ENCODE assay signal across 16 mouse cellular contexts in the genomic region with DNA sequence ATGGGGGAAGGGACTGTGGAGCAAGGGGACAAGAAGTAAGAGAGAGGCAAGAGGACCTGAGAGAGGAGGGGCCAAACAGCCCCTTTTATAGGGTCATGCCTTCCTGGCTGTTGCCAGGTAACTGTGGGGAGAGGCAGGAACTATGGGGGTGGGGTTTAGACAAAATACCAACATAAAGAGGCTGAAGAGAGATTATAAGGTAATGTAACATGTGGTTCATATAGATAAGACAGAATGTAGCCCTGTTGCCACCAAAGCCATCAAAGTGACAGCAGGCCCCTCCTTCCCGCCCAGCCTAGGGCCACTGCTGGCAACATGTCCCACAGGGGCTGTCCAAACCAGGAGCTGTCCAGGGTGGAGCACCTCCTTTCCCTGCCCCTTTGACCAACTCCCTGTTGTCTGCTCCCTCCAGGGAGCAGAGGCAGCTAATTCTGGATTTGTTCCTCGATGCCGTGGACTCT. TPM values are rescaled to one million over a fixed set of nuclear protein-coding genes. Genes with fewer than 3 reads are reported as not detected.
DNase-seq lines count a peak whose midpoint lies in the region; ATAC-seq lines count a peak whose summit lies in the region.
"Had no signal": no experiment of that assay in that cellular context is flagged by ENCODE, and none has a peak within 500 bp of the region (broad histone marks: within the 10 kb centered on the region; RNA-seq: fewer than 3 reads in every experiment).

No protein-coding gene starts in this region.

- H3K9me3 ChIP-seq in kidney, embryonic 15.5 days (replicated peaks) = no peaks in the 10 kb centered on the region; the same call in 1 of the 2 replicates
- H3K9me3 ChIP-seq: neural tube, embryonic 13.5 days had no signal

- no peak overlapping the region for H3K4me3 ChIP-seq in kidney, embryonic 15.5 days (replicated peaks)
- H3K4me3 ChIP-seq: neural tube, embryonic 13.5 days had no signal

- no peaks in the 10 kb centered on the region for H3K27me3 ChIP-seq in kidney, embryonic 15.5 days
- H3K27me3 ChIP-seq: neural tube, embryonic 13.5 days had no signal

- 65% methylated on average over 3 of the region's 3 CpGs for WGBS in kidney, embryonic 15.5 days

- no peak overlapping the region for H3K4me2 ChIP-seq in kidney, embryonic 15.5 days
- H3K4me2 ChIP-seq: neural tube, embryonic 13.5 days had no signal

- no peaks in the 10 kb centered on the region for H3K36me3 ChIP-seq in kidney, embryonic 15.5 days
- H3K36me3 ChIP-seq: neural tube, embryonic 13.5 days had no signal

- no peak overlapping the region for H3K27ac ChIP-seq in kidney, embryonic 15.5 days
- H3K27ac ChIP-seq: neural tube, embryonic 13.5 days had no signal

- no peak for DNase-seq in kidney, adult 18-20 months
- peak; percentile 35 for DNase-seq in c-Kit-positive CD71-negative TER-119-negative erythroid progenitor cells, embryonic 14.5 days (ENCODE audit: low read depth)
- no peak for DNase-seq in left cerebral cortex, adult 11 months (ENCODE audit: low spot score)
- no peak for DNase-seq in thymus, adult 18-20 months
- DNase-seq: kidney, adult 11 months; lung, postnatal 4 days; right cerebral cortex, postnatal 14 days had no signal

- no peak overlapping the region for H3K9ac ChIP-seq in kidney, embryonic 15.5 days
- H3K9ac ChIP-seq: neural tube, embryonic 13.5 days had no signal

- no peaks in the 10 kb centered on the region for H3K4me1 ChIP-seq in kidney, embryonic 15.5 days
- H3K4me1 ChIP-seq: neural tube, embryonic 13.5 days had no signal

- peak; percentile 87 for ATAC-seq in kidney, embryonic 15.5 days (replicated peaks; ENCODE audit: low FRiP score)
- peak; percentile 53 to 87 for ATAC-seq in hematopoietic stem cell, adult 5-6 weeks (replicated peaks in 1 of 2; ENCODE audit: insufficient read depth in 1 of 2, low FRiP score in 2 of 2, low TSS enrichment in 1 of 2, low read depth in 1 of 2, poor library complexity in 2 of 2, severe bottlenecking in 2 of 2)
- ATAC-seq in megakaryocyte-erythroid progenitor cell, adult 5-6 weeks (replicated peaks; ENCODE audit: low FRiP score, low TSS enrichment, poor library complexity, severe bottlenecking) = peak; percentile 100
- ATAC-seq in inflammation-experienced regulatory T-cells, adult 6 months = no peak
- ATAC-seq: activated CD4-positive, CD25-positive, alpha-beta regulatory T cell, adult 4 months had no signal

RNA-seq across cellular contexts. Expression of a gene that starts 30.6 kb away (rescaled TPM):
- polyA plus RNA-seq in kidney, embryonic 15.5 days (2015; fragmentation: Nextera tagmentation; extraction: Ambion mirVana) = 21.6 and 22.0 TPM in 2 replicates
- total RNA-seq in hematopoietic stem cell, adult 5-6 weeks (2017) = 19.9 and 26.0 TPM in 2 replicates
- total RNA-seq in megakaryocyte-erythroid progenitor cell, adult 5-6 weeks (2014; fragmentation: Nextera tagmentation) = 15.2 and 29.6 TPM in 2 replicates
- 17.9 and 21.4 TPM in 2 replicates for total RNA-seq in megakaryocyte-erythroid progenitor cell, adult 5-6 weeks (2017)
- polyA plus RNA-seq in inflammation-experienced regulatory T-cells, adult 6 months (2017; shearing (Covaris generic)) = 100 to 1,000 TPM in 2 of 3 experiments, 10 to 100 TPM in 1; 59.4 to 132 (median 114) TPM

RNA-seq across cellular contexts. Expression of a gene that starts 54.7 kb away (rescaled TPM):
- not detected in 2 replicates for polyA plus RNA-seq in kidney, embryonic 15.5 days (2015; fragmentation: Nextera tagmentation; extraction: Ambion mirVana)
- not detected in 2 replicates for total RNA-seq in hematopoietic stem cell, adult 5-6 weeks (2017)
- total RNA-seq in megakaryocyte-erythroid progenitor cell, adult 5-6 weeks (2014; fragmentation: Nextera tagmentation) = not detected in 2 replicates
- total RNA-seq in megakaryocyte-erythroid progenitor cell, adult 5-6 weeks (2017) = not detected in 2 replicates
- not detected for polyA plus RNA-seq in inflammation-experienced regulatory T-cells, adult 6 months (2017; shearing (Covaris generic))
- total RNA-seq: heart, adult 8-10 months; left cerebral cortex, adult 18-20 months had no signal
- polyA plus RNA-seq: activated CD4-positive, CD25-positive, alpha-beta regulatory T cell, adult 4 months; embryonic facial prominence, embryonic 11.5 days; neural tube, embryonic 13.5 days had no signal
